Mouse (Mus musculus) NIH3T3 (cell line): ENCODE measurements at regions not wholly inside any gene's neighbourhood (a gene's known extent, or its start where the extent isn't known, plus 50 kb on each side); places are given as distances from the start of the nearest gene placed in this dataset.
A peak's percentile ranks its signal among the peaks of the same experiment; 100 is the strongest.
"Not testable (repeated sequence)": the region's sequence is repeated elsewhere in the genome, so short reads cannot be mapped to it uniquely, and the experiment has no call there.

ENCODE experiments used
- DNase-seq: peaks from one replicate; pipeline ENCODE4 v3.0.0-alpha.2; 2012; ENCODE audit warnings: low read depth

GRCm38 (mm10) chr2:114723971-114724666 is 69.4 kb upstream of the Dph6 start:
- DNase-seq, result no peak

- DNase-seq, result no peak
Observed at GRCm38 (mm10) chr2:114727197-114727596, 72.4 kb upstream of the Dph6 start.

GRCm38 (mm10) chr2:114734861-114735569 is 80.3 kb upstream of the Dph6 start:
- DNase-seq, result no peak

- peak; percentile 54 for DNase-seq
Observed at GRCm38 (mm10) chr2:114739421-114740212, 84.9 kb upstream of the Dph6 start.

GRCm38 (mm10) chr2:114763276-114763675 is 108.5 kb upstream of the Dph6 start:
- DNase-seq, result no peak

- not testable (repeated sequence) for DNase-seq
Observed at GRCm38 (mm10) chr2:114773723-114774122, 119.0 kb upstream of the Dph6 start.

GRCm38 (mm10) chr2:114774278-114774677 is 119.5 kb upstream of the Dph6 start:
- DNase-seq, result no peak

GRCm38 (mm10) chr2:114775532-114775931 is 120.8 kb upstream of the Dph6 start:
- DNase-seq, result peak; percentile 44

- no peak for DNase-seq
Observed at GRCm38 (mm10) chr2:114776176-114776575, 121.4 kb upstream of the Dph6 start.

- DNase-seq, result no peak
Observed at GRCm38 (mm10) chr2:114782450-114782849, 127.7 kb upstream of the Dph6 start.

- no peak for DNase-seq
Observed at GRCm38 (mm10) chr2:114784191-114784590, 129.4 kb upstream of the Dph6 start.

GRCm38 (mm10) chr2:114788251-114788650 is 133.5 kb upstream of the Dph6 start:
- no peak for DNase-seq

- no peak for DNase-seq
Observed at GRCm38 (mm10) chr2:114796630-114797290, 142.0 kb upstream of the Dph6 start.

GRCm38 (mm10) chr2:114797291-114797650 is 142.5 kb upstream of the Dph6 start:
- no peak for DNase-seq

- no peak for DNase-seq
Observed at GRCm38 (mm10) chr2:114803241-114803640, 148.5 kb upstream of the Dph6 start.

GRCm38 (mm10) chr2:114803928-114804327 is 149.2 kb upstream of the Dph6 start:
- DNase-seq, result no peak

- no peak for DNase-seq
Observed at GRCm38 (mm10) chr2:114805436-114806047, 150.8 kb upstream of the Dph6 start.

GRCm38 (mm10) chr2:114808046-114808445 is 153.3 kb upstream of the Dph6 start:
- no peak for DNase-seq

GRCm38 (mm10) chr2:114812141-114812902 is 157.6 kb upstream of the Dph6 start:
- DNase-seq, result no peak

- no peak for DNase-seq
Observed at GRCm38 (mm10) chr2:114812903-114813290, 158.1 kb upstream of the Dph6 start.

GRCm38 (mm10) chr2:114822657-114823056 is 167.9 kb upstream of the Dph6 start:
- no peak for DNase-seq
